Mouse (Mus musculus): ENCODE measurements around the gene Hk2.

Gene Hk2

DNA sequence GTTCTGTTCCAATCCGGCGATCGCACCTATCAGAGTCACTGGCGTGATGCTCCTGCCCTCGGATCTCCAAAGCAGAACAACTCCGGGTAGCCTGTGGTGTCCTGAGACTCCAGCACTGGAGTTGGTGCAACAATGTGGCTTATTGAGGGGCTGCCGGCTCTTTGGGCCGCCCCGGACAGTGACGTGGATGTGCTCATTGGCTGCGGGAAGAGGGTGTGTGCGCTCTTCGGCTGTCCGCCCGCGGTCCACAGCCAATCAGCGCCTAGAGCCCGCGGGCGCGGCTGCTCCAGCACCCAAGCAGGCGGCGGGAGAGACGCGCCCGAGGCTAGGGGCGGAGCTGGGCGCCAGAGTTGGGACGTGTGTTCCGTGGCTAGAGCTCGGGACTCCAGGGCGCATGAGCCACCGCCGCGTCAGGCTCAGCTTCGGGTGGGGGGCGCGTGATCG lies at the start of gene Hk2:
Gene Hk2, minus strand, starts transcription at position 134 of the 444 bp plus-strand sequence.
- DNase-seq (ENCODE audit: extremely low read depth, insufficient read length, low spot score) = peak; percentile 97

DNA sequence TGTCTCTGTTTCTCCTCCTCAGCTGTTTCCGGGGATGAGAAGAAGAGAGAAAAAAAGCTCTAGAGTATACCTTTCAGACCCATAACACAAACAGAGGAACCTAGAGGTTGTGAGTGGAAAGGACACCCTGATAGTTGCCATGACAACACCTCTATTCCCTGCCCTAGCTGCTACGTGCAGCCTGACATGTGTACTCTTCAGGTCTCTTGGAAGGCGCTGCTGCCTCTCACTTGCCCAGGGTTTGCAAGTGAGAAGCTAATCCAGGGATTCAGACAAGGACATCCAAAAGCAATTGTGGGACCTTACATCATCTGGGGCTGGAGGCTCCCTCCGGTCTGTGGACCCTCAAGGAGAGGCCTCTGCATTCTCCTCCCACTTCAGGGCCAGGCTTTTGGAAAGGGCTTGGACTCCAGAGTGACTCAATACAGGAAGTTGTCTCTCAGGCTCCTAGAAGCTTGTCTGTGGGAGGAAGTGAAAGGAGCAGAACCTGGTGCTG lies 47.6 kb upstream of the Hk2 start:
- peak; percentile 32 for DNase-seq (ENCODE audit: extremely low read depth, insufficient read length, low spot score)

DNA sequence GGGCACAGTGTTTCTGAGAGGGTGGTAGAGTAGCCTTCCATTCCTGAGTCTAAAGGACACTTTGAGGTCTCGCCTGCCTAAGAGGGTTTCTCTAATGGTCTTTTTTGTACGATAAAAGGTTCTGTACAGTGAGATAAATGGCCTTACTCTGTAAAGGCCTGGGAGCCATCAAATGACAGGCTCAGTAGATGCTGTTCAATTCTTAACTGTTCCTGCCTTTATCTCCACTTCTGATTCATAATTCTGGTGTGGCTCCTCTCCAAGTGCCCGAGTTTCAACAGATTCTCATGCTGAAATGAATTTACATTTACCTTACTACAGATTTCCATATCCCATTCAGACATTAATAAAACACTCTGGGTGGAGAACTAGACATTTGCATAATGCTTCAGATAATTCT lies 46.5 kb upstream of the Hk2 start:
- no peak for DNase-seq (ENCODE audit: extremely low read depth, insufficient read length, low spot score)

DNA sequence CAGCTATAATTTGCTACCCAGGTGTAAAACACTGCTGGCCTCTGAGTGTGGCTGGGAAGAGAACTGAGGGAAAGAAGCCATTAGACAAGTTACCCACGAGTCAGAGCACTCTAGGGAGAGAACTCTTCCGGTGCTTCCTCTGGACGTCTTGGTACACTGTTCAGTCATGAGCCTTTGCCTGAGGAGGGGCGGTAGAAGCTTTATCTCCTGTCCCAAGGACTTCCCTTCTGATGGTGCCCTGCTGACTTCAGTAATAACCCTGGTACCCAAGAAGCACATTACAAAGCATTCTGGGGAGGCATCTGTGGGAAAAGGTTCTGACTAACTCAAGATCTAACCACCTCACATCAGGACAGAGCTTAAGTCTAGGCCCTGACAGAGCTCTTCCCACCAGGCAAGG lies 40.6 kb upstream of the Hk2 start:
- no peak for DNase-seq (ENCODE audit: extremely low read depth, insufficient read length, low spot score)

DNA sequence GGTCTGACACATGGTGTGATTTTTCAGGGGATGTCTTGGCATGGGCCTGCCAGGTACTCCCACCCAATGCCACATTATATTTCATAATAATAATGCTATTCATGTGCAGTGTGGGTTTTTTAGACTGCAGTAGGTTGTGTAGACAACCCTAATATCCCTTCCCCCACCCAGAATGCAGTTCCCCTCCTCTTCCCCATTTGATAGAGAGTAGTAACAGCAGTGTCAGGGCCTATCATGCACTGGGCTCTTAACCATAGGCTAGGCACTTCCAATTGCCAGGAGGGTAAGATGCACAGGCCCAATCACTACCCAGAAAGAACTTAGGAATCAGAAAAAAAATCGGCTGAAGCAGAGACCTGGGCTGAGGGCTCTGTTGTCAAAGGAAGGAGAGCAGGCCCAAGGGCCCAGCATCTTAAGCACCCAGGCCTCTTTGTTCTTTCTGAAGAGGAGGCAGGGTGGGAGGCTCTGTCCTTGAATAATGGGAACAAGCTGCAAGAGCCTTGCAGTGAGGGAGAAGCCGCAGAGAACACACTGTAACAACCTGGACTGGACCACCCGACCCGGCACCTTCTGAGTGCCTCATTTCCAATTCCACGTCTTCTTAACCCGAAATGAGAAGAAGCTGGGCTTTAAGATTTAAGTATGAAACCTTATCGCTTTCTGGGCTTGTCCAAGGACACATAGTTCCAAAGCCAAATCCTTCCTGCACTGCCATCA lies 33.9 kb upstream of the Hk2 start:
- no peak for DNase-seq (ENCODE audit: extremely low read depth, insufficient read length, low spot score)

DNA sequence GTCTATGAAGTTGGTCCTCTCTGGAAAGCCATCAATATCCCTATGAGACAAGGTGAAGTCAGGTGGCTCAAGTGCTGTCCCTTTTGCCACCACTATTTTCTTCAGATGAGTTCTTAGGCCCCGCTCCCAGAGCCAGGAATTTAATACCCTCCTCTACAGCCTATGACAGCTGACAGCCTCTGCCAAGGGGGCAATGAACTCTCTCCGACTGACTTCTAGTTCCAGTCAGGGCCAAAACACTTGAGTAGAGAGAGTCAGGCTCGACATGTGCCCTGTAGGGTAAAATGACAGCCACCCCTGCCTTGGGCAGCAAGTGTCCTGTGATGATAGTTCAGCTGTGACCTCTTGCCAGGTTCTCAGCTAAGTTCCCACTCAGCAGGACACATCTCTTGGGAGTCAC lies 32.7 kb upstream of the Hk2 start:
- DNase-seq (ENCODE audit: extremely low read depth, insufficient read length, low spot score) = no peak

DNA sequence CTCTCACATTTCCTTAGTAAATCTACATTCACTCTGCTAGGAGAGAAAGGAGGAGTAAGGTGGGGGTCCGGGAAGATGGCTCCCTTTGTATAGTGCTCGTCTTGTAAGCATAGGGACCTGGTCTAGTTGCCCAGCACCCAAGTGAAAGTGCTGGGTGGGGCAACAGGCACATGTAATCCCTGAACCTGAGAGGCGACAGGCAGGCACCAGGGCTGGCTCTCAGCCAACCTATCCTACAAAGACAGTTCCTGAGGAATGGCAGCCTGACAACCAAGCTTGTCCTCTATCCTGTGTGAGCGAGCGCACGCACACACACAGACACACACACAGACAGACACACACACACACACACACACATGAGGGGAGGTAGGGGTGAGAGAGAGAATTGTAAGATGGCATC lies 32.2 kb upstream of the Hk2 start:
- no peak for DNase-seq (ENCODE audit: extremely low read depth, insufficient read length, low spot score)

DNA sequence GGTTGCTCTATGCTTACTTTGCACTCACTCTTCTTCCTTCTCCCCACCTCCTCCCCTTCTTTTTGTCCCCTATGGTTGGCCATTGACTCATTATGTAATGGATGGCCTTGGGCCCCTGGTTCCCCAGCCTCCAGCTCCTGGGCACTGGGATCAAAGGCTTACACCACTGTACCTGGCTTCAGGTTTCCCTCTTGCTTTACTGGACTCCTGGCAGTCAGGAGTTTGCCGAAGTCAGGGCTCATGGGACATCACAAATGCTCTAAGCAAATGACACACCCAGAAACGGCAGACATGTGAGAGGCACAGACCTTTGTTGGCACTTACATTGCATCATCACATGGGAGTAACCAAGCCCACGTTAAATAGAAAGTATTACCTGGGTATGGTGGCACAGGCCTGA lies 31.6 kb upstream of the Hk2 start:
- DNase-seq (ENCODE audit: extremely low read depth, insufficient read length, low spot score) = no peak

DNA sequence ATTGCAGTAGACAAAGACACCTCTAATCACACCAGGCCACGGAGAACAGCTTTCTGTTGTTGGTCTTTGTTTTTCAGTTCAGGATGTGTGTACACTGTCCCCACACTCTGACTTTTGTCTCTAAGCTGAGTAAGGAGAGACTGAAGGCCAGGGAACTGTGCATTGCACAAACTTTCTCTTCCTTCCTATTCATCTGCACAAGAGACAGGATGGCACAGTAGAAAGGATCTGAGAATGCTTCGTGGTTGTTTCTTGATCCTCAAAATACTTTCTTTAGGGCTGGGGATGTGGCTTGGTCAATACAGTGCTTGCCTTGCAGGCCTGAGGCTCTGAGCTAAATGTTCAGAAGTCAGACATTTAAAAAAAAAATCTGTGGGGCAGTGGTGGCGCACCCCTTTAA lies 30.7 kb upstream of the Hk2 start:
- no peak for DNase-seq (ENCODE audit: extremely low read depth, insufficient read length, low spot score)

DNA sequence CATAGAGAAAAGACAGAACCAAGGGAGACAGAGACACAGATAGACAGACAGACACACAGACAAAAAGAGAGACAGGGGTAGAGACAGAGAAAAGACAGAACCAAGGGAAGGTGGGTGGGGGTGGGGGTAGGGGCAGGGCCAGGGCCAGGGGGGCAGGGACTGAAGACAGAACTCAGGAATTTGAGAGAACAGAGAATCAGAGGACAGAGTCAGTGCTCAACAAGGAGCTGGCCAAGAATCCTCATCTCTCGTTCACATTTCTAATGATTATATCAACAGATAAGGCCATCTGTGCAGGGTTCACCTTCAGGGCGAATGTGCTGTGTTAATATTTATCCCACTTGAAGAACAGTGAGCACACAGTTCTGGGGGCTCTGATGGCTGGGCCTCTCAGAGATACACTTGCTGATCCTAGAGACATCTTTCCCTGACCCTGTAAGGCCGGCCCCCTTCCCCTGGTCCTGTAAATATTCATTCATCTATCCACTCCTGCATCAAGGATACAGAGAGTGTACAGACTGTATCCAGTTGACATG lies 24.0 kb upstream of the Hk2 start:
- DNase-seq (ENCODE audit: extremely low read depth, insufficient read length, low spot score) = no peak

DNA sequence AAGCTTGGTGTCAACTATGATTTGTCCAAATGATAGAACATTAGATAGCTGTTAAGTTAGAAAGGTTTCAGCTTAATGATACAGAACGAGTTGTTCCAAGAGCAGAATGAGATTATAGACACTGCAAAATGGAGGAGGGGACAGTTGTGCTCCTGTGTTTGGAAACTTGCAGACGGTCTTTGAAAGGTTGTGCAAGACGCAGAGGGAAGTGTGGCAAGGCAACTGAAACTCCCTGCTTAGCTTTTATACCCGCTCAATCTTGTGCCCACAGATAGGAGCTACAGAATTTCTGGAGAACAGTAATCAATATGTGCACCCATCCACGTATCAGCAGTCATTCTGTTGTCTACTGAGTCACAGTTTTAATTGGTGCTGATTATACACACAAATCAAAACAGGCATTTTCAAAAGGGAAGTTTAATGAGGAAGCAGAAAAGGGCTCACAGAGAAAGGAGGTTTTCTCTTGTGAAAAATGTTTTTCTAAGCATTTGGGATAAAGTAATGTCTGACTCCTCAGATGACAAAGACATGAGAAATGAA lies 23.1 kb upstream of the Hk2 start:
- no peak for DNase-seq (ENCODE audit: extremely low read depth, insufficient read length, low spot score)

DNA sequence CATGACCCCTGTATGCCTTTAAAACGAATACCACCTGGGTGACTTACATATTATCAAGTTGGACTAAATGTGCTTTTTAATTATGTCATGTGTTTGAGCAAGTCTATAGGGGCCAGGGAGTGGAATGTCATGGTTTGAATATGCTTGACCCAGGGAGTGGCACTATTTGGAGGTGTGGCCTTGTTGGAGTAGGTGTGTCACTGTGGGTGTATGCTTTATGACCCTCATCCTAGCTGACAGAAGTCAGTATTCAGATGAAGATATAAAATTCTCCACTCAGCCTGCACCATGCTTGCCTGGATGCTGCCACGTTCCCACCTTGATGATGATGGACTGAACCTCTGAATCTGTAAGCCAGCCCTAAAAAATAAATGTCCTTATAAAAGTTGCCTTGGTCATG lies 16.6 kb upstream of the Hk2 start:
- no peak for DNase-seq (ENCODE audit: extremely low read depth, insufficient read length, low spot score)

DNA sequence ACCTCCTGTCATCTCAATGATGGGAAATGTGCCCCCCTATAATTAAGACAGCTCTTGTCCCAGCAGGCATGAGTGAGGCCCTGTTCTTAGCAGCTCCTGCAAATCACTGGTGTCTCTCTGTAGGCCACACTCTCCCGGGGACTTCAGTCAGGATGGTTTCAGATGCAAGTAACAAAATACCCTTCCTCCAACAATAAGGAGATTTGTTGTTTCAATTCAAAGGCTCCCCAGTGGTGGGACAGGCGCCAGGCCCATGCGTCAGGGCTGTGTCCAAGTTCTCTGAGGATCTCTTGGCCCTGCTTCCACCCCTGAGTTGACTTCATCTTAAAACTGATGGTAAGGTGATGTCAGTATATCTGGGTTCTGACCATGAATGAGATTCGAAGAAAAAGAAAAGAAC lies 9.7 kb upstream of the Hk2 start:
- DNase-seq (ENCODE audit: extremely low read depth, insufficient read length, low spot score) = no peak

DNA sequence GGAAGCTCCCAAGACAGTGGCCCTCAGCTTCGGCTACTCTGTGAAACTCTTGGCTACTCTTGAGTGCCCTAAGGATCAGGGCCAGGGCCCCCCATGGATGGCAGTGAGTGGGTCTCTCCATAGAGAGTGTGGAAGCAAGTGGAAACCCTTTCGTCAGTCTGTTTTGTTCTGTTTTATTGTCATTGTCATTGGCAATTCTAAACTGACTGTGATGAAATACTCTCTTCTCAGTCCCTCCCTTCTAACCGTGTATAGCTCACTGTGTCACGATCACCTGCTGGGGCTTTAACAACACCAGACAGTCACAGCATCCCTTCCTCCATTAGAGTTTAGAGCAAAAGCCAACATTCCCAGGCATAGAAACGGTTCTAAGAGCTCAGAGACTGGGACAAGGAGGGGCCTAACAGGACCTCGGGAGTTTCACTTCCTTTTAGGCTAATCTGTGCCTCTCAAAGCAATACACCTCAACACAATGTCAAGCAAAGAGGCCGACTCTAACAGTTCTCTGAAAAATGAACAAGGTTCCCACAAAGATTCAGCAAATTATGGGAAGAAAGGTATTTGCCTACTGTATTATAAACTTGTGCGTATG lies 6.6 kb upstream of the Hk2 start:
- DNase-seq (ENCODE audit: extremely low read depth, insufficient read length, low spot score) = no peak

DNA sequence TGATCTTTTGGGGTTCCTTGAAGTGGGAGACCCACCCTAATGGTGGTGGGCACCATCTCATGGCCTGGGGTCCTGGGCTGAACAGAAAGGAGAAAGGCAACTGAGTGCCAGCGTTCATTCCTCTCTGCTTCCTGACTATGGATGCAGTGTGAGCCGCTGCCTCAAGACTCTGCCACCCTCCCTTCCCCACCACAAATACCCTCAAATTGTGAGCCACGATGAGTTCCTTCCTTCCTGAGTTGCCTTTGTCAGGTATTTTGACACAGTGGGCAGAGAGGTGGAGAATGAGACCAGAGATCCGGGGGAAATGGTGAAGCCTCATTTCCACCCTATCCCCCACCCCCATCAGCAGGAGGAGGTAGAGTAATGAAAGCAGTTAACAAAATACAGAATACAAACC lies 6.1 kb upstream of the Hk2 start:
- DNase-seq (ENCODE audit: extremely low read depth, insufficient read length, low spot score) = no peak

DNA sequence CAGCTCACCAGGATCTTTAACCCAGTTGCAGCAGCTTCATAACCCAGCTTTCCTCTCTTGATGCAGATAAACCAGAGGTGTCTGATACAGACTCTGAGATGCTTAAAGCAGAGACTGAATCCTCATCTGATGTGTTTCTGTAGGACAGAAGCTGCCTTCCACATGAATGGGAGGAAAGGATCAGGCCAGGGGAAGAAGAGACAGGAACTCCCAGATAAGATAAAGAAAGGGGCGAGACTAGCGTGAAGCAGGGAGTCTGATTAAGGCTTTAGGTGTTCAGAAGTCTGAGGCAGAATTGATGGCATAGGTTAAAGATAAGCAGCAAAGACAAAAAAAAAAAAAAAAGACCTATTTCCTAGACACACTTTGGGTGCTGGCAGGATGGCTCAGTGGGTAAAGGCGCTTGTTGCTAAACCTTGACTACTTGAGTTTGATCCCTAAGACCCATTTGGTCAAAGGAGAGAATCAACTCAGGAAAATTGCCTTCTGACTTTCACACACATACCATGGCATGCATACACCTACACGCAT lies 2.9 kb upstream of the Hk2 start:
- no peak for DNase-seq (ENCODE audit: extremely low read depth, insufficient read length, low spot score)

DNA sequence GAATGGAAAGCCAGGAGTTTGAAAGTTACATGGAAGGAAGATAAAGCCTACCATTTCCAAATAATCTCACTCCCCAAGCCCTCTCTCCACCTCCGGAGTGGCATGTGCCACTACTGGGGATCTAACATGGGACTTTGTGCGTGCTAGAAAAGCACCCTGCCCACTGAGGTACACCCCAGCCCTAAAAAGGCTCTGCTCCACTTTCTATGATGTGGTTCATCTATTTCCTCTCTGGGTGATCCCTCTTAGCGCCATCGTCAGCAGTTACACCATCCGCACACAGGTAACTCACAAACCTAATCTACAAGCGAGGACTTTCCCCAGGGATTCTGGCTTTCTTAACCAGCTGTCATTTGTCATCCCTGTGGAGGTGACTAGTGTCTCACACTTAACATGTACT lies 1.1 kb upstream of the Hk2 start:
- DNase-seq (ENCODE audit: extremely low read depth, insufficient read length, low spot score) = no peak

DNA sequence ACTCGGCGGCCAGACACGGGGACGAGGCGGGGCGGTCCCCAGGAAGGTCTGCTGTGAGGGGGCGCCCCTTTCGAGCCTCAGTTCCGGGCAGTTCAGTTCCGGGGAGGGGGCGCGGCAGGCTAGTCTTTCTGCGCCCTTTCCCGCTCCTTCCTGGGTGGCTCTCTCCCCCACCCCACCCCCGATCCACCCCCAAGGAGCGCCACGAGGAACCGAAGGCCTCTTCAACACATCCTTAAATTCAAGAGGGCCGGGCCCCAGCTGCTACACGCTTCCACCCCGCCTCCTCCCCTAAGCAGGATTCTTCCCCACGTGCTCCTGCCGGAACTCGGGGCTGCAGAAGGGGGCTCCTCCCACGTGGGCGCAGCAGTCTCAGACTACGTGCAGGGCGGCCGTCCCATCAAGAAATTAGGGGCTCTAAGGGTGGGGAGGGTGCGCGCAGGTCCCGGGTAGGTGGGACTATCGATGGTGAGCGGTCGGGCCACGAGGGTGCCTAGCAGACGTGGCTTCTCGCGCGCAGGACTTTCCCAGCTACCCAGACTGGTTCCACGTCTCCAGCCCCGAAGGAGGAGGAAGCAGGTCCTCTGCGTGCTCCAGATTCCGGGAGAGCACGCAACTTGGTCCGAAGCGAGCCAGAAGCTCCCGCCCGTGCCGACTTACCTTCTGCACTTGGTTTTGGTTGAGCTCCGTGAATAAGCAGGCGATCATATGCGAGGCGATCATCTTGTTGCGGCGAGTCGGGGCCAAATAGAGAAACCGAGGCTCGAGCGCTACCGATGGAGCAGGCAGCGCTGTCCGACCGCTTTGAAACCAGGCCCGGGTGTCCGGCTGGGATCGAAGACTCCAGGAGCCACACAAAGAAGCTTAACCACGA lies 758 bp downstream of the Hk2 start:
- peak; percentile 84 for DNase-seq (ENCODE audit: extremely low read depth, insufficient read length, low spot score)

DNA sequence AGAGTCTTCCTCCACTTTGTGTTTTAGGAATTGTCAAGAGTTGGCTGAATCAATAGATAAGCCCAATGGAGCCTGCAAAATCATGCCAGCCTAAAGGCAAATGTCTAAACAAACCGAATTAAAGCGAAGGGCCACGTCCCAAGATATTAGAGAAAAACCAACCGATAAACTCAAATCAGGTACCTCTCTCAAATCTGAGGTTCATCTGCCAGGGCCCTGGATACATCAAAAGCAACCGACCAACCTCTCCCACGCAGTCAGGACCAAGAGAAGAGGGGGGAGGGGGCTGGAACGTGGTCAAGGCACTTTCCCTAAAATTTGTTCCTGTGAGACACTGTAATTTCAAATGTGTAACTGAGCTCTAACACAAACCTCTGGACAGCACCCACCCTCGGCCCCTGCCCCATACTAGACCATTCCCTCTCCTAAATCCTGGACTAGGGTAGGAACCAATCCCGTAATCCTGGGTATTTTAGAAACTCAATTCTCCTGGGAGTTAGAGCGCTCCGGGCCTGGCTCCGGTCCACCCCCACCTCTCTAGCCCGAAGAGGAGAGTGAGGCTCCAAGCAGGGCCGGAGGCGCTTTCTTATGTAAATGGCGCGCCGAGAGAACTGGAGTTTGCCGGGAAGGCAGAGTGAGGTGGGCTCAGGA lies 1.7 kb downstream of the Hk2 start:
- DNase-seq (ENCODE audit: extremely low read depth, insufficient read length, low spot score) = peak; percentile 62

DNA sequence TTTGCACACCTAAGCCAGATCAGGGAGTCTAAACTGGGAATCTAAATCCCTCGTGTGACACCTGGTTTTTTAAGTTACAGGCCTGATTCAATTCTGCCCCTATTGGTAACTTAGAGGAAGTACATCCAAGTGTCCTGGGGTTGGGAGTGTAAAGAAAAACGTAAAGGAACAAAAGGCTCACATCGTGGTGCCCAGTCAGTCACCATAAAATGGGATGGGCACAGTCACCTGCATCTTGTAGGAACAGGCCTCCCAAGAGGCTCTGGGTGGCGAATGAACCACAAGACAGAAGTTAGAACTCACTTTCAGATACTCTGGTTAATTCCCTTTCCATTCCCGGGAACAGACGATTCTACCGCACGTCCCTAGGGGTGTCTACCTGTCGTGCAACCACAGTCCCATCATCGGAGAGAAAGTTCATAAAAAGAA lies 2.3 kb downstream of the Hk2 start:
- DNase-seq (ENCODE audit: extremely low read depth, insufficient read length, low spot score) = peak; percentile 36

Measured in 3134 (cell line).